Mouse (Mus musculus) gastrocnemius, postnatal 10 days (tissue): ENCODE measurements around the gene Stk24. TPM values are rescaled to one million over a fixed set of nuclear protein-coding genes. Genes with fewer than 3 reads are reported as not detected.

Source experiments
- DNase-seq: peaks from one replicate; pipeline ENCODE4 v3.0.0; 2021; ENCODE audit warnings: mixed read lengths
- total RNA-seq, 2 experiments: library from RNA; stranded (reverse); gene quantifications; 2 replicates each; pipeline ENCODE4 v1.2.3; 2021

The Stk24 gene
- total RNA-seq, 2 experiments from 2014 or later: 37.6 to 39.7 TPM

GRCm38 (mm10) chr14:121261229-121261879, 118.5 kb downstream of the Stk24 start:
- no peak for DNase-seq

GRCm38 (mm10) chr14:121259789-121260188, 120.0 kb downstream of the Stk24 start:
- peak; percentile 58 for DNase-seq

- no peak for DNase-seq
Observed at GRCm38 (mm10) chr14:121259332-121259731, 120.5 kb downstream of the Stk24 start.

- DNase-seq: no peak
Observed at GRCm38 (mm10) chr14:121256896-121257295, 122.9 kb downstream of the Stk24 start.

- no peak for DNase-seq
Observed at GRCm38 (mm10) chr14:121255469-121255868, 124.3 kb downstream of the Stk24 start.

GRCm38 (mm10) chr14:121254869-121255268, 124.9 kb downstream of the Stk24 start:
- no peak for DNase-seq

- DNase-seq: no peak
Observed at GRCm38 (mm10) chr14:121252542-121252941, 127.3 kb downstream of the Stk24 start.

GRCm38 (mm10) chr14:121251708-121252107, 128.1 kb downstream of the Stk24 start:
- DNase-seq: no peak

- no peak for DNase-seq
Observed at GRCm38 (mm10) chr14:121251099-121251498, 128.7 kb downstream of the Stk24 start.

- no peak for DNase-seq
Observed at GRCm38 (mm10) chr14:121248346-121248745, 131.5 kb downstream of the Stk24 start.

GRCm38 (mm10) chr14:121247287-121247686, 132.5 kb downstream of the Stk24 start:
- no peak for DNase-seq

GRCm38 (mm10) chr14:121246048-121246731, 133.6 kb downstream of the Stk24 start:
- no peak for DNase-seq

- DNase-seq: no peak
Observed at GRCm38 (mm10) chr14:121244104-121244503, 135.7 kb downstream of the Stk24 start.

- no peak for DNase-seq
Observed at GRCm38 (mm10) chr14:121239386-121239785, 140.4 kb downstream of the Stk24 start.

GRCm38 (mm10) chr14:121238727-121239126, 141.1 kb downstream of the Stk24 start:
- no peak for DNase-seq

GRCm38 (mm10) chr14:121236736-121237135, 143.1 kb downstream of the Stk24 start:
- no peak for DNase-seq

Other genes with a start within 250 kb of the Stk24 start
- gene Slc15a1, start 125.2 kb upstream of the Stk24 start, total RNA-seq: not detected